Mouse (Mus musculus): ENCODE results near the gene Meioc. TPM values are rescaled to one million over a fixed set of nuclear protein-coding genes. Genes with fewer than 3 reads are reported as not detected.

Gene Meioc
- 0.15 and 0.25 TPM in 2 replicates for polyA plus RNA-seq (2015; fragmentation: Nextera tagmentation; extraction: Ambion mirVana)

DNA sequence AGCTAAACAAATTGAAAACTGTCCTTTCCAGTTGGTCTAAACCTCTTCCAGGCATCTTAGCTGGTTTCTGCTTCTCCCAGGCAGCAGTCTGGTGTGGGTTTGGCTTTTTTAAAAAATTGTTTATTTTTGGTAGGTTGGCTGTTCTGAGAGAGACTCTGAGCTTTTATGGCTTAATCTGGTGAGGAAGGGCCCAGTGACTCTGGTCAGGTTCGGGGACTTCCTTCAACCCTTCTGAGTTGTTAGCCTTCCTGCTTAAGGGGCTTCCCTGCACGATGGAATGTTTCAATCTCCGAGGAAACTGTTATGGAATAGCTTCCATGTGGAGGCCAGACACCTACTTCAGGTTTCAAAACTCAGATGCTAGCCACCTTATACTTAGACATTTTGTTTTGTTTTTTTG lies at the start of gene Meioc:
Meioc (plus strand) TSS at position 301 of the 400 bp plus-strand sequence.
- no peak within 1 kb of the TSS for H3K27ac ChIP-seq (replicated peaks)
- H3K4me1 ChIP-seq (replicated peaks) = no peaks in the 10 kb centered on the region
- H3K36me3 ChIP-seq = no peaks in the 10 kb centered on the region
- peaks cover 12% of the 10 kb centered on the region; the same call in 1 of the 2 replicates for H3K9me3 ChIP-seq
- H3K4me3 ChIP-seq = no peak within 1 kb of the TSS
- WGBS = 85% methylated on average over 3 of the region's 3 CpGs
- H3K27me3 ChIP-seq = peaks cover 44% of the 10 kb centered on the region
- no peak for ATAC-seq (ENCODE audit: low read depth)
- no peak within 1 kb of the TSS for H3K4me2 ChIP-seq
- H3K9ac ChIP-seq = no peak within 1 kb of the TSS

DNA sequence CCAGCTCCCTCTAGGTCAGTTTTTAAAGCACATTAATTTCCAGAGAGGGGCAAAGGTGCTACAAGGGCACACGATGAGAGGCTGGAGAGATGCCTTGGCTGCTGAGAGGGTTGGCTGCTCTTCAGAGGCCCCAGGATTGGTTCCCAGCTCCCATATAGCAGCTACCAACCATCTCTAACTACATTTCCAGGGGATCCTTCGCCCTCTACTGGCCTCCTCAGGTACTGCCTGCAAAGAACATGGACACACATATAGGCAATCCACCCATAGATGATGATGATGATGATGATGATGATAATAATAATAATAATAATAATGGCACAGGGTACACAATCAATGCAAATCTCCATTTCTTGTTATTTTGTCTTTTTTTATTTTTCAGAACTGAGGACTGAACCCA lies 44.1 kb upstream of the Meioc start:
- H3K36me3 ChIP-seq = no peaks in the 10 kb centered on the region
- WGBS = 69% methylated on average over 2 of the region's 2 CpGs
- H3K9ac ChIP-seq = no peak overlapping the region

GRCm38 (mm10) chr11:102623876-102624789 lies 39.4 kb upstream of the Meioc start:
- 10% methylated on average over 17 of the region's 17 CpGs for WGBS
- Histone ChIP-seq H3K9ac (peak overlapping the region; percentile 22; the same call in 1 of the 2 replicates), H3K4me1 (replicated peaks) (peaks cover 21% of the 10 kb centered on the region), H3K27me3 (no peaks in the 10 kb centered on the region), H3K9me3 (no peaks in the 10 kb centered on the region; the same call in 1 of the 2 replicates), H3K4me2 (peak overlapping the region; percentile 9; the same call in 1 of the 2 replicates), H3K27ac (replicated peaks) (peak overlapping the region; percentile 49), H3K4me3 (no peak overlapping the region; the same call in 1 of the 2 replicates), H3K36me3 (no peaks in the 10 kb centered on the region)
- ATAC-seq (ENCODE audit: low read depth) = peak; percentile 78

More for the DNA sequence above, 44.1 kb upstream of the Meioc start:
- Histone ChIP-seq H3K4me2 (no peak overlapping the region), H3K4me3 (no peak overlapping the region), H3K9me3 (no peaks in the 10 kb centered on the region; the same call in 1 of the 2 replicates), H3K27me3 (no peaks in the 10 kb centered on the region), H3K4me1 (replicated peaks) (peaks cover 10% of the 10 kb centered on the region), H3K27ac (replicated peaks) (no peak overlapping the region)
- ATAC-seq (ENCODE audit: low read depth) = no peak

- H3K27ac ChIP-seq (replicated peaks) = peak overlapping the region; percentile 46; the same call in 1 of the 2 replicates
- WGBS = 38% methylated on average over 14 of the region's 14 CpGs
- H3K4me1 ChIP-seq (replicated peaks) = peaks cover 21% of the 10 kb centered on the region
- H3K36me3 ChIP-seq = no peaks in the 10 kb centered on the region
- H3K4me2 ChIP-seq = no peak overlapping the region
- no peak overlapping the region for H3K9ac ChIP-seq
- H3K4me3 ChIP-seq = no peak overlapping the region
- no peaks in the 10 kb centered on the region for H3K27me3 ChIP-seq
- H3K9me3 ChIP-seq = no peaks in the 10 kb centered on the region
- ATAC-seq (ENCODE audit: low read depth) = no peak
These were observed 38.6 kb upstream of the Meioc start for GRCm38 (mm10) chr11:102624888-102625407.

DNA sequence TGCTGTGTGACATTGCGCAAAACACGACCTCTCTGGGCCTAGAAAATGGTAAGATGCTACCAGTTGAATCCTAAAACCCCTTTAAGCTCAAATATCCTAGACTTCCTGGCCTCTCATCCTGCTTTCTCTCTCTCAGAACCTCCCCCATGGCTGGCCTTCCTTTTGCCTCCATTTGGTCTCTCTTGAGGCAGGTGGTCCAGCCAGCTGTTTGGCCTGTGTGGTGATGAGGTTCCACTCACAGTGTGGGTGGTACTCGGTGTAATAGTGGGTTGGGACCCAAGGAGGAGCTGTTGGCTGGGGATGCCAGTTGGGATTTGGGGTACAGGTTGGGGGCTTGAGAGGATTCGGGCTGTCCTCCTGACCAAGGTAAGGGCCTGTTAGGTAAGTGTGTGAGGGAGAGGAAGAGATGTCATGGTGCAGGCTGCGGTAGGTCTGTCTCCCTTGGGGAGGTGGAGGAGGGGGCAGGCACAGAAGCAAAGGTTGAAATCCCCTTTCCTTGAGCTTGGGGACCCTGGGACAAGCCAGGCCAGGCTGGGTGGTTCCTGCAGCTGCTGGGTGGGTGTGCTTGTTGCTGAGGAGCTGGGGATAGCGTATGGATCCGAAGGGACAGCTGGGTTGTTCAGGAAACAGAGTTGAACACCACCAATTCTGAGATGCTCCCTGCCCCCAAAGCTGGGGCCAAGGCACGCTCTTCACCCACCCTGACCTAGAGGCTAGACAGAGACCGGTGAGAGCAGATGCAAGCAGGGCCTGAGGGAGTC lies 36.2 kb upstream of the Meioc start:
- no peak overlapping the region for H3K9ac ChIP-seq
- H3K27me3 ChIP-seq = 0 out of 2 replicates have a peak, but pooled peaks cover 2% of the 10 kb centered on the region
- no peak overlapping the region for H3K4me2 ChIP-seq
- no peak overlapping the region for H3K4me3 ChIP-seq
- peaks cover 40% of the 10 kb centered on the region for H3K4me1 ChIP-seq (replicated peaks)
- 87% methylated on average over 9 of the region's 9 CpGs for WGBS
- no peaks in the 10 kb centered on the region for H3K36me3 ChIP-seq
- no peak for ATAC-seq (ENCODE audit: low read depth)
- H3K9me3 ChIP-seq = no peaks in the 10 kb centered on the region
- no peak overlapping the region for H3K27ac ChIP-seq (replicated peaks)

- H3K4me2 ChIP-seq = no peak overlapping the region
- 52% methylated on average over 9 of the region's 9 CpGs for WGBS
- no peak overlapping the region for H3K27ac ChIP-seq (replicated peaks)
- no peaks in the 10 kb centered on the region for H3K36me3 ChIP-seq
- no peak overlapping the region for H3K4me3 ChIP-seq
- peaks cover 51% of the 10 kb centered on the region for H3K4me1 ChIP-seq (replicated peaks)
- ATAC-seq (ENCODE audit: low read depth) = no peak
- H3K27me3 ChIP-seq = peaks cover 6% of the 10 kb centered on the region; the same call in 1 of the 2 replicates
- H3K9me3 ChIP-seq = no peaks in the 10 kb centered on the region
- no peak overlapping the region for H3K9ac ChIP-seq
These were observed 35.0 kb upstream of the Meioc start for GRCm38 (mm10) chr11:102628529-102628928.

GRCm38 (mm10) chr11:102629375-102629774 lies 34.1 kb upstream of the Meioc start:
- no peak overlapping the region for H3K9ac ChIP-seq
- no peak for ATAC-seq (ENCODE audit: low read depth)
- no peaks in the 10 kb centered on the region for H3K9me3 ChIP-seq
- H3K27me3 ChIP-seq = peaks cover 6% of the 10 kb centered on the region; the same call in 1 of the 2 replicates
- H3K36me3 ChIP-seq = no peaks in the 10 kb centered on the region
- H3K4me2 ChIP-seq = no peak overlapping the region
- 65% methylated on average over 8 of the region's 8 CpGs for WGBS
- peaks cover 45% of the 10 kb centered on the region for H3K4me1 ChIP-seq (replicated peaks)
- no peak overlapping the region for H3K27ac ChIP-seq (replicated peaks)
- H3K4me3 ChIP-seq = no peak overlapping the region

DNA sequence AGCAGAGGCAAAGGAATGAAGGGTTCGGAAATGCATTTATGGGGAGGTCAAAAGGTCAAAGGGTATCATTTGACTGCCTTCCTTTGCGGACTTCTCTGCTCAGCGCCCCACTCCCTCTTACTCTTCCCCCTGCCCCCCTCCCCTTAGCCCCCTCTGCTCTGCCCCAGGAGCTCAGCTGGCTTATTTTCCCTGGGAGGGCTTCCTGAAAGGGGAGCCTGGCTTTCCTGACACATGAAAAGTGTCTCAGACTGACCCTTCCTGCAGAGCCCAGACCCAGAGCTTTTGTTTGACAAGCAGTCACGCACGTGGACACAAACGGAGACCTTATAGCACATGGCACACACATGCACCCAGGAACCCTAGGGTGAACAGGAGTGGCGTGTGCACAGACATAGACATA lies 32.8 kb upstream of the Meioc start:
- WGBS = 9% methylated on average over 7 of the region's 7 CpGs
- Histone ChIP-seq H3K27ac (replicated peaks) (no peak overlapping the region), H3K4me1 (replicated peaks) (peaks cover 33% of the 10 kb centered on the region), H3K4me2 (no peak overlapping the region), H3K9ac (no peak overlapping the region), H3K27me3 (peaks cover 6% of the 10 kb centered on the region; the same call in 1 of the 2 replicates), H3K9me3 (no peaks in the 10 kb centered on the region), H3K4me3 (no peak overlapping the region), H3K36me3 (no peaks in the 10 kb centered on the region)
- no peak for ATAC-seq (ENCODE audit: low read depth)

DNA sequence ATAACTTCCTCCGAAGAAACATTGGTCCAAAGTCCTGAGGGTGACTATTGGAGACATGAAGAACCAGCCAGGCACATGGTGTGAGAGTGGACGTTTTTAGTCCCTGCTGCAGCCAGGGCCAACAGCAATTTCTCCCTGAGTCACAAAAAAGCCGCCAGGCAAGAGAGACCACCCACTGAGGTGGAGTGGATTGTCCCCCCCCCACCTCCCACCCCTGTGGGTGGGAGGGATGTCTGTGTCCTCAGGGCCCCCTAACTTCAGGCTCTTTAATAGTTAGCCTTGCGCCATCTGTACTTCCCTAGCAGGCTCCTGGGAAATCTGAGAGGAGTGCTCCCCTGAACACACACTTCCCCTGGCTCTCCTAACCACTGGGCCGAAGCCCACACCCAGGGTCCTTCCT lies 32.3 kb upstream of the Meioc start:
- ATAC-seq (ENCODE audit: low read depth) = no peak
- Histone ChIP-seq H3K9ac (no peak overlapping the region), H3K9me3 (no peaks in the 10 kb centered on the region), H3K36me3 (no peaks in the 10 kb centered on the region), H3K4me2 (no peak overlapping the region), H3K27ac (replicated peaks) (no peak overlapping the region), H3K4me1 (replicated peaks) (peaks cover 33% of the 10 kb centered on the region), H3K4me3 (no peak overlapping the region), H3K27me3 (peaks cover 6% of the 10 kb centered on the region; the same call in 1 of the 2 replicates)
- whole genome bisulfite sequencing = 20% methylated on average over 5 of the region's 5 CpGs

DNA sequence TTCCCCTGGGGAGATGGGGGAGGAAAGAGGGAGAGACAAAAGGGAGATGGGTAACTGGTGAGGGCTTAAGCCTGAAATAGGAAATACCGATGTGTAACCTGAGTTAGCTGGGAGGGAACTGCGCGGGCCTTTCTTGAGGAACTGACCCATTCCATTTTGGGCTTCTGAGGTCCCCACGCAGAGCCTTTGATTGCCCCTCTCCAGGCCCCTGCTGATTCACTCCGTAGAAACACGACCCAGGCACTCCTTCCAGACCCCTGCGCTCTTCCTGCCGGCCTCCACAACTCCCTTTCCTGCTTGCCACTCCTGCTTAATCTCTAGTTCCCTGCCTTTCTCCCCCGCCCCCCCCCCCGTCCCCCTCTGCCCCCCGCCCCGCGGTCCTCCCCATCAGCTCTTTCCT lies 30.8 kb upstream of the Meioc start:
- H3K27me3 ChIP-seq = peaks cover 6% of the 10 kb centered on the region; the same call in 1 of the 2 replicates
- H3K4me3 ChIP-seq = no peak overlapping the region
- H3K9ac ChIP-seq = no peak overlapping the region
- H3K4me2 ChIP-seq = 0 out of 2 replicates have a peak overlapping the region, but pooled peaks have one; percentile 13
- ATAC-seq (ENCODE audit: low read depth) = no peak
- H3K27ac ChIP-seq (replicated peaks) = no peak overlapping the region
- peaks cover 40% of the 10 kb centered on the region for H3K4me1 ChIP-seq (replicated peaks)
- H3K36me3 ChIP-seq = no peaks in the 10 kb centered on the region
- 11% methylated on average over 10 of the region's 13 CpGs for WGBS
- no peaks in the 10 kb centered on the region for H3K9me3 ChIP-seq

- ATAC-seq (ENCODE audit: low read depth) = no peak
- no peaks in the 10 kb centered on the region for H3K36me3 ChIP-seq
- peaks cover 41% of the 10 kb centered on the region for H3K4me1 ChIP-seq (replicated peaks)
- 41% methylated on average over 9 of the region's 9 CpGs for WGBS
- H3K27ac ChIP-seq (replicated peaks) = no peak overlapping the region
- H3K27me3 ChIP-seq = peaks cover 6% of the 10 kb centered on the region; the same call in 1 of the 2 replicates
- no peaks in the 10 kb centered on the region for H3K9me3 ChIP-seq
- H3K4me2 ChIP-seq = peak overlapping the region; percentile 44
- no peak overlapping the region for H3K9ac ChIP-seq
- peak overlapping the region; percentile 5; the same call in 1 of the 2 replicates for H3K4me3 ChIP-seq
These were observed 30.1 kb upstream of the Meioc start for GRCm38 (mm10) chr11:102633379-102633778.
